Mouse (Mus musculus) lung, postnatal 36 days (tissue): ENCODE results near the gene Slc7a14.
"Not testable (repeated sequence)": the region's sequence is repeated elsewhere in the genome, so short reads cannot be mapped to it uniquely, and the experiment has no call there.

ENCODE experiments used
- DNase-seq: peaks from one replicate; pipeline ENCODE4 v3.0.0; 2022; ENCODE audit warnings: mixed read lengths

The Slc7a14 gene

GRCm38 (mm10) chr3:31309934-31310787 is at the start of gene Slc7a14:
Gene Slc7a14, minus strand, starts transcription at chr3:31310378.
- DNase-seq = no peak

- DNase-seq = no peak
Observed at GRCm38 (mm10) chr3:31346540-31346939, 36.4 kb upstream of the Slc7a14 start.

GRCm38 (mm10) chr3:31345766-31346165 is 35.6 kb upstream of the Slc7a14 start:
- DNase-seq = no peak

- no peak for DNase-seq
Observed at GRCm38 (mm10) chr3:31339236-31339635, 29.1 kb upstream of the Slc7a14 start.

GRCm38 (mm10) chr3:31328237-31328836 is 18.2 kb upstream of the Slc7a14 start:
- no peak for DNase-seq

GRCm38 (mm10) chr3:31327791-31328190 is 17.6 kb upstream of the Slc7a14 start:
- DNase-seq = no peak

GRCm38 (mm10) chr3:31324231-31324654 is 14.1 kb upstream of the Slc7a14 start:
- DNase-seq = no peak

GRCm38 (mm10) chr3:31309371-31309933 is 726 bp downstream of the Slc7a14 start:
- no peak for DNase-seq

- peak; percentile 9 for DNase-seq
Observed at GRCm38 (mm10) chr3:31308906-31309305, 1.3 kb downstream of the Slc7a14 start.

- no peak for DNase-seq
Observed at GRCm38 (mm10) chr3:31307936-31308335, 2.2 kb downstream of the Slc7a14 start.

GRCm38 (mm10) chr3:31291673-31292602 is 18.2 kb downstream of the Slc7a14 start:
- no peak for DNase-seq

GRCm38 (mm10) chr3:31287421-31287948 is 22.7 kb downstream of the Slc7a14 start:
- DNase-seq = no peak

GRCm38 (mm10) chr3:31281116-31281515 is 29.1 kb downstream of the Slc7a14 start:
- DNase-seq = no peak

GRCm38 (mm10) chr3:31274875-31275274 is 35.3 kb downstream of the Slc7a14 start:
- DNase-seq = no peak

GRCm38 (mm10) chr3:31273247-31273646 is 36.9 kb downstream of the Slc7a14 start:
- not testable (repeated sequence) for DNase-seq

GRCm38 (mm10) chr3:31272635-31273034 is 37.5 kb downstream of the Slc7a14 start:
- no peak for DNase-seq

- DNase-seq = no peak
Observed at GRCm38 (mm10) chr3:31269551-31270317, 40.4 kb downstream of the Slc7a14 start.

GRCm38 (mm10) chr3:31267921-31268320 is 42.3 kb downstream of the Slc7a14 start:
- DNase-seq = no peak

GRCm38 (mm10) chr3:31266941-31267340 is 43.2 kb downstream of the Slc7a14 start:
- DNase-seq = no peak

GRCm38 (mm10) chr3:31263535-31263934 is 46.6 kb downstream of the Slc7a14 start:
- peak; percentile 32 for DNase-seq

GRCm38 (mm10) chr3:31261418-31262014 is 48.7 kb downstream of the Slc7a14 start:
- DNase-seq = no peak
